Mouse (Mus musculus): Measurements from ENCODE around the gene Tmem128. TPM values are rescaled to one million over a fixed set of nuclear protein-coding genes. Genes with fewer than 3 reads are reported as not detected.

The Tmem128 gene
- 114 and 116 TPM in 2 replicates for polyA plus RNA-seq (2015; fragmentation: Nextera tagmentation; extraction: Ambion mirVana)

DNA sequence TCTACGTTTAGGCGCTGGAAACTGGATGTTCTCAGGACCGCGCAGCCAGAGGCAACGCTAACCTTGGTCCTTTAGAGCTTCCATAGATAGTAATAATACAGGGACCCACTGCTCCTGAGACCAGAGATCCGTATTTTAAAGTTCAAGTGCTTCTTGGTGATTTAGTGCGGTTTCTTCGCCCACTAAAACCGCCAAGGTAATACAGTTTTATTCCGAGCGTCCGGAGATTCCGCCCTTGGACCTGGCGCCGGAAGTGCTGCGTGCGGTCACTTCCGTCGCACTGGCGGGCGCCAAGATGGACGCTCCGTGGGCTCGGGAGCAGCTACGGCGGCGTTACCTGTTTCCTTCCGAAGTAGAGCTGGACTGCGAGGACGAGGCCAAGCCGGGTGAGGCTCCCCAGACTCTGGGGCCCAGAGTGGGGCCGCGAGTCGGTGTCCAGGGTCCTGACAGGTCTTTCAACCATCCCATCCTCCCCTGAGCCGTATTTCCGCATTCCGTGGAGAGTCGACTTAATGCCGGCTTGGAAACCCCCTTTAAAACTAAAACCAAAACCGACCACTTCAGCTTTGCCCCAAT lies at the start of gene Tmem128:
Tmem128 (plus strand) TSS at position 79 of the 576 bp plus-strand sequence.
- Histone ChIP-seq H3K9me3 (no peaks in the 10 kb centered on the region), H3K9ac (peak within 1 kb of the TSS; percentile 86), H3K4me3 (peak within 1 kb of the TSS; percentile 89), H3K4me2 (peak within 1 kb of the TSS; percentile 86), H3K27ac (replicated peaks) (peak within 1 kb of the TSS; percentile 81), H3K27me3 (no peaks in the 10 kb centered on the region; the same call in 1 of the 2 replicates), H3K4me1 (replicated peaks) (peaks cover 12% of the 10 kb centered on the region), H3K36me3 (peaks cover 30% of the 10 kb centered on the region)
- peak; percentile 80 for ATAC-seq (ENCODE audit: low read depth)
- WGBS, result under 1% methylated on average over 40 of the region's 40 CpGs

DNA sequence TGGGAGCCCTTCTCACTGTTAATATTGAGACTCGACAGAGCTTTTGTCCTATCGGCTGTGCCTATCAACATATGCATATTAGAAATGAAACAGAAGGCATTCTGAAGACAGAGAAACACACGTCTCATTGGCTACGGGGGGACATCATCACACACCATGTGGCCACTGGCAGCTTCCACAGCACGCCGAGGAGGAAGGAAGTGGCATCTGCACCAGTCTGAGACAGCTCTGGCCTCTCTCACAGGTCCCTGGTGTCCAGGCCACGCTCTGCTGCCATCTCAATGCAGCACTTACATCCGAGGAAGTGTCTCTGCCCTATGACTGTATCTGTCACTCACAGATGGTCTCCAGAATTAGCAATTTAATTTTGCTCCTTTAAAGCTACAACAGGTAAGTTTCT lies 48.3 kb upstream of the Tmem128 start:
- H3K9me3 ChIP-seq, result no peaks in the 10 kb centered on the region
- H3K4me1 ChIP-seq (replicated peaks), result no peaks in the 10 kb centered on the region
- H3K27me3 ChIP-seq, result no peaks in the 10 kb centered on the region
- ATAC-seq (ENCODE audit: low read depth), result no peak
- WGBS, result 87% methylated on average over 8 of the region's 8 CpGs
- no peak overlapping the region for H3K27ac ChIP-seq (replicated peaks)
- no peak overlapping the region for H3K4me3 ChIP-seq
- no peak overlapping the region for H3K9ac ChIP-seq
- H3K4me2 ChIP-seq, result no peak overlapping the region
- H3K36me3 ChIP-seq, result peaks cover 91% of the 10 kb centered on the region

GRCm38 (mm10) chr5:38213009-38213408 lies 47.0 kb upstream of the Tmem128 start:
- WGBS, result 83% methylated on average over 6 of the region's 6 CpGs
- peaks cover 84% of the 10 kb centered on the region for H3K36me3 ChIP-seq
- no peak overlapping the region for H3K4me2 ChIP-seq
- no peak overlapping the region for H3K4me3 ChIP-seq
- H3K27ac ChIP-seq (replicated peaks), result no peak overlapping the region
- peaks cover 5% of the 10 kb centered on the region; the same call in 1 of the 2 replicates for H3K4me1 ChIP-seq (replicated peaks)
- H3K9me3 ChIP-seq, result no peaks in the 10 kb centered on the region
- ATAC-seq (ENCODE audit: low read depth), result no peak
- H3K9ac ChIP-seq, result no peak overlapping the region
- H3K27me3 ChIP-seq, result no peaks in the 10 kb centered on the region

- Histone ChIP-seq H3K9ac (peak overlapping the region; percentile 92), H3K27me3 (no peaks in the 10 kb centered on the region), H3K27ac (replicated peaks) (peak overlapping the region; percentile 86), H3K36me3 (peaks cover 18% of the 10 kb centered on the region), H3K4me2 (peak overlapping the region; percentile 83), H3K4me3 (peak overlapping the region; percentile 82), H3K9me3 (no peaks in the 10 kb centered on the region), H3K4me1 (replicated peaks) (peaks cover 40% of the 10 kb centered on the region)
- peak; percentile 80 for ATAC-seq (ENCODE audit: low read depth)
- under 1% methylated on average over 35 of the region's 35 CpGs for WGBS
Measured at GRCm38 (mm10) chr5:38219771-38220307, 40.1 kb upstream of the Tmem128 start.

- peak; percentile 95 for ATAC-seq (ENCODE audit: low read depth)
- no peaks in the 10 kb centered on the region for H3K9me3 ChIP-seq
Measured at GRCm38 (mm10) chr5:38220328-38220912, 39.6 kb upstream of the Tmem128 start, which contains the start of the genes Zbtb49 and Lyar. Zbtb49 (minus strand) TSS chr5:38220457. Lyar (plus strand) TSS chr5:38220470.

DNA sequence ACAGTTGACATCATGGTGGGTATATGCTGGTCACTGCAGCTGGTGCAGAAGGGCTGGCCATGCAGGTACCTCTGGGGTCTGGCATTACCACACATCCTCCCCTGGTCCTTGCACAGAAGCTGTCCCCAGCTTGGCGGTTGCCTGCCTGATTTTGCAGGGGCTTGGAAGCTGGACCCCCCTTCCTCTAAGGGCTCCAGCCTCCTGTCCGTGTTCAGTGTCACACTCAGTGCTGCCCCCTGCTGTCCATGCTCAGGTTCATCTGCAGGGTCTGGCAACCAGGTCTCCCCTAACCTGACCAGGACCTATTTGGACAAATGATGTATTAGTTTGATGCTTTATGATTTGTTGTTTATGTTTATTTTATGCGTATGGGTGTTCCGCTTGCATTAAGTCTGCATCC lies 24.6 kb upstream of the Tmem128 start:
- Histone ChIP-seq H3K27me3 (no peaks in the 10 kb centered on the region), H3K4me1 (replicated peaks) (no peaks in the 10 kb centered on the region), H3K9me3 (no peaks in the 10 kb centered on the region), H3K36me3 (peaks cover 58% of the 10 kb centered on the region), H3K9ac (no peak overlapping the region), H3K4me3 (no peak overlapping the region), H3K4me2 (no peak overlapping the region), H3K27ac (replicated peaks) (no peak overlapping the region)
- 71% methylated on average over 4 of the region's 4 CpGs for WGBS
- no peak; the same call in 1 of the 2 replicates for ATAC-seq (ENCODE audit: low read depth)

More at GRCm38 (mm10) chr5:38220328-38220912, 39.6 kb upstream of the Tmem128 start, which contains the start of the genes Zbtb49 and Lyar:
- Histone ChIP-seq H3K4me1 (replicated peaks) (peaks cover 40% of the 10 kb centered on the region), H3K36me3 (peaks cover 17% of the 10 kb centered on the region), H3K27ac (replicated peaks) (peak within 1 kb of the TSS; percentile 86), H3K27me3 (no peaks in the 10 kb centered on the region), H3K4me3 (peak within 1 kb of the TSS; percentile 82), H3K9ac (peak within 1 kb of the TSS; percentile 92), H3K4me2 (peak within 1 kb of the TSS; percentile 83)
- under 1% methylated on average over 55 of the region's 55 CpGs for WGBS

DNA sequence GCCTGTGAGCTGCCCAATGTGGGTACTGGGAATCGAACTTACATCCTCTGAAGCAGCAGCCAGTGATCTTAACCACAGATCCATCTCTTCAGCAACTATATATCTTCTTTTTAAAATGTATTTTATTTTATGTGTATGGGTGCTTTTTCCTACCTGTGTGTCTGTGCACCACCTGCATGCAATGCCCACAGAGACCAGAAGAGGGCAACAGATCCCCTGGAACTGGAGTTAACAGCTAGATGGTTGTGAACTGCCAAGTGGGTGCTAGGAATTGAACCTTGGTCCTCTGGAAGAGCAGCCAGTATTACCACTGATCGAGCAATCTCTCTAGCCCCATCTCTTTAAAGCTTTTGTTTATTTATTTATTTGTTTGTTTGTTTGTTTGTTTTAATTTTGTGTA lies 23.4 kb upstream of the Tmem128 start:
- H3K4me1 ChIP-seq (replicated peaks), result peaks cover 12% of the 10 kb centered on the region
- WGBS, result 97% methylated on average over 2 of the region's 2 CpGs
- H3K27ac ChIP-seq (replicated peaks), result no peak overlapping the region
- no peak overlapping the region for H3K4me2 ChIP-seq
- peaks cover 46% of the 10 kb centered on the region for H3K36me3 ChIP-seq
- H3K4me3 ChIP-seq, result no peak overlapping the region
- H3K9me3 ChIP-seq, result no peaks in the 10 kb centered on the region
- H3K9ac ChIP-seq, result no peak overlapping the region
- ATAC-seq (ENCODE audit: low read depth), result no peak
- H3K27me3 ChIP-seq, result no peaks in the 10 kb centered on the region

DNA sequence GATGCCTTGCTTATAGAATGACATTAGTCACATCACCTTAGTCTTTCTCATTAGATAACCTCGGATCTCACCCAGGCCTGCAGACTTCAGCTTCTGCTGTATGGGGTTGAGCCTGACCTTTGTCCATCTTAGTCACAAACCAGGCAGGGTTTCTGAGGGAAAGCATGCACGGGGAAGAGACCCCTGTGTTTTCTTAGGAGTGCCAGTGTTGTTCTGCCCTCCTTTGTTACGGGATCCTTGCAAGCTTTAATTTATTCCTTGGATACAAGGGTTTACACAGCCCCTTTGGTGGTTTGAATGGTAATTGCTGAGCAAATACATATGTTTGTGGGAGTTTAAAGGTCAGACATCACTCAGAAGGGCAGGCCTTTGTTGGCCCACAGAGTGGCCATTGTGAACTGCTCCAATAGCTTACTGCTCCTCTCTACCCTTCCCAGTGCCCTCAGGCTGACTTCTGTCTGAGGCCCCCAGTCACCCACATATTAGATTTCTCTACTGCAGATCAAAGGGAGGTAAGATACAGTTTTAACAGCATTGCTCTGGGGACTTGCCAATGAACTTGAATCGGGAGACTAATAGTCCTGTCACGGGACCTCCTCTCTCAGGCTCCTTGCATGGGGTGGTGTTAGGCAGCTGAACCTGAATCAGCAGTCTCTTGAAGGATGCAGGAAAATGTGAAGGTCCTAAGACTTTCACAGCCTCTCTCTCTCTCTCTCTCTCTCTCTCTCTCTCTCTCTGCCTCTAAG lies 19.1 kb upstream of the Tmem128 start:
- peak; percentile 68; the same call in 1 of the 2 replicates for ATAC-seq (ENCODE audit: low read depth)
- Histone ChIP-seq H3K36me3 (peaks cover 10% of the 10 kb centered on the region; the same call in 1 of the 2 replicates), H3K9ac (no peak overlapping the region), H3K4me2 (no peak overlapping the region), H3K4me1 (replicated peaks) (peaks cover 12% of the 10 kb centered on the region), H3K27ac (replicated peaks) (peak overlapping the region; percentile 68), H3K27me3 (no peaks in the 10 kb centered on the region), H3K4me3 (no peak overlapping the region), H3K9me3 (no peaks in the 10 kb centered on the region)
- 15% methylated on average over 5 of the region's 5 CpGs for WGBS

- no peaks in the 10 kb centered on the region for H3K9me3 ChIP-seq
- peak; percentile 55; the same call in 1 of the 2 replicates for ATAC-seq (ENCODE audit: low read depth)
- no peak overlapping the region for H3K4me3 ChIP-seq
- H3K4me2 ChIP-seq, result no peak overlapping the region
- WGBS, result 48% methylated on average over 3 of the region's 3 CpGs
- H3K27me3 ChIP-seq, result no peaks in the 10 kb centered on the region
- peaks cover 6% of the 10 kb centered on the region; the same call in 1 of the 2 replicates for H3K36me3 ChIP-seq
- peak overlapping the region; percentile 68 for H3K27ac ChIP-seq (replicated peaks)
- H3K9ac ChIP-seq, result no peak overlapping the region
- peaks cover 12% of the 10 kb centered on the region for H3K4me1 ChIP-seq (replicated peaks)
Measured at GRCm38 (mm10) chr5:38241473-38241834, 18.5 kb upstream of the Tmem128 start.

GRCm38 (mm10) chr5:38241966-38242365 lies 18.0 kb upstream of the Tmem128 start:
- Histone ChIP-seq H3K36me3 (peaks cover 1% of the 10 kb centered on the region; the same call in 1 of the 2 replicates), H3K9me3 (no peaks in the 10 kb centered on the region), H3K27me3 (no peaks in the 10 kb centered on the region), H3K4me3 (no peak overlapping the region), H3K4me1 (replicated peaks) (peaks cover 12% of the 10 kb centered on the region), H3K4me2 (no peak overlapping the region), H3K27ac (replicated peaks) (no peak overlapping the region; the same call in 1 of the 2 replicates), H3K9ac (no peak overlapping the region)
- no peak for ATAC-seq (ENCODE audit: low read depth)
- 77% methylated on average over 6 of the region's 6 CpGs for WGBS

GRCm38 (mm10) chr5:38255195-38255594 lies 4.8 kb upstream of the Tmem128 start:
- Histone ChIP-seq H3K36me3 (no peaks in the 10 kb centered on the region), H3K4me1 (replicated peaks) (0 out of 2 replicates have a peak, but pooled peaks cover 5% of the 10 kb centered on the region), H3K4me2 (no peak overlapping the region), H3K4me3 (no peak overlapping the region), H3K9me3 (no peaks in the 10 kb centered on the region), H3K27me3 (no peaks in the 10 kb centered on the region; the same call in 1 of the 2 replicates), H3K27ac (replicated peaks) (no peak overlapping the region), H3K9ac (no peak overlapping the region)
- WGBS, result 40% methylated on average over 4 of the region's 4 CpGs
- ATAC-seq (ENCODE audit: low read depth), result no peak
